ENCODE assay signal across 10 mouse cellular contexts in genomic region chr17:45812289-45812955, GRCm38 (mm10).
DNase-seq lines count a peak whose midpoint lies in the region; ATAC-seq and TF ChIP-seq lines count a peak whose summit lies in the region.
"Had no signal": no experiment of that assay in that cellular context is flagged by ENCODE, and none has a peak within 500 bp of the region (broad histone marks: within the 10 kb centered on the region; RNA-seq: fewer than 3 reads in every experiment).

No protein-coding gene starts in this region.

- 64% methylated on average over 9 of the region's 9 CpGs for WGBS in heart, embryonic 13.5 days

- no peaks in the 10 kb centered on the region for H3K9me3 ChIP-seq in heart, embryonic 13.5 days
- H3K9me3 ChIP-seq: limb, embryonic 12.5 days had no signal

- intact Hi-C loops in left cerebral cortex, postnatal 4 days (cut with DNase I), result no loop called here
- intact Hi-C loops in left cerebral cortex, adult 2 months (cut with DNase I), result no loop called here

- H3K9ac ChIP-seq in heart, embryonic 13.5 days, result peak overlapping the region; percentile 47; the same call in 1 of the 2 replicates
- H3K9ac ChIP-seq: limb, embryonic 12.5 days had no signal

- no peak overlapping the region for H3K4me2 ChIP-seq in heart, embryonic 13.5 days
- H3K4me2 ChIP-seq: limb, embryonic 12.5 days had no signal

- peak; percentile 75 for DNase-seq in left cerebral cortex, postnatal 4 days
- DNase-seq in left cerebral cortex, adult 2 months (ENCODE audit: extremely low spot score in 1 of 2, low spot score in 2 of 2), result no peak
- peak; percentile 75 to 84 for DNase-seq in cerebellum, postnatal 25 days
- peak; percentile 97 for DNase-seq in skeletal muscle tissue, adult 2 months (ENCODE audit: low read depth, low spot score)
- no peak for DNase-seq in spleen, adult 12 weeks (ENCODE audit: low spot score)
- no peak for DNase-seq in spleen, postnatal 4 days (ENCODE audit: low spot score in 2 of 2)
- DNase-seq in layer of hippocampus, postnatal 25 days (ENCODE audit: extremely low spot score in 1 of 2, low spot score in 1 of 2), result no peak

- H3K4me1 ChIP-seq in heart, embryonic 13.5 days, result peaks cover 46% of the 10 kb centered on the region

- ATAC-seq in heart, embryonic 13.5 days (ENCODE audit: extremely low read depth, insufficient number of reproducible peaks, low FRiP score, low TSS enrichment), result no peak
- ATAC-seq: inflammation-experienced regulatory T-cells, adult 6 months had no signal

- peaks cover 78% of the 10 kb centered on the region for H3K27me3 ChIP-seq in heart, embryonic 13.5 days (replicated peaks)

- TF ChIP-seq CTCF in left cerebral cortex, adult 2 months (IDR thresholded peaks at IDR 0.05), result no peak

- H3K27ac ChIP-seq in left cerebral cortex, adult 2 months, result no peak overlapping the region
- peak overlapping the region; percentile 74 for H3K27ac ChIP-seq in heart, embryonic 13.5 days (replicated peaks)
- H3K27ac ChIP-seq: limb, embryonic 12.5 days had no signal

- no peaks in the 10 kb centered on the region for H3K36me3 ChIP-seq in heart, embryonic 13.5 days
- H3K36me3 ChIP-seq: limb, embryonic 12.5 days had no signal

- H3K4me3 ChIP-seq in left cerebral cortex, adult 2 months, result no peak overlapping the region
- H3K4me3 ChIP-seq in heart, embryonic 13.5 days, result no peak overlapping the region
- H3K4me3 ChIP-seq: limb, embryonic 12.5 days had no signal

Comparison
In these comparisons a context has a peak if more than half of its experiments do, and no peak if none do; other contexts are left out.
1. DNase-seq: peak in left cerebral cortex, postnatal 4 days (single experiment), cerebellum, postnatal 25 days (2 of 2) and skeletal muscle tissue, adult 2 months (single experiment); none in left cerebral cortex, adult 2 months (0 of 2), spleen, adult 12 weeks (single experiment), spleen, postnatal 4 days (0 of 2) and layer of hippocampus, postnatal 25 days (0 of 2).